Mouse (Mus musculus): ENCODE data around the gene Slc26a5. TPM values are rescaled to one million over a fixed set of nuclear protein-coding genes. Genes with fewer than 3 reads are reported as not detected.
A peak's percentile ranks its signal among the peaks of the same experiment; 100 is the strongest.

Gene Slc26a5
- polyA plus RNA-seq, 1 experiment from 2014 or later = 0.21 TPM

DNA sequence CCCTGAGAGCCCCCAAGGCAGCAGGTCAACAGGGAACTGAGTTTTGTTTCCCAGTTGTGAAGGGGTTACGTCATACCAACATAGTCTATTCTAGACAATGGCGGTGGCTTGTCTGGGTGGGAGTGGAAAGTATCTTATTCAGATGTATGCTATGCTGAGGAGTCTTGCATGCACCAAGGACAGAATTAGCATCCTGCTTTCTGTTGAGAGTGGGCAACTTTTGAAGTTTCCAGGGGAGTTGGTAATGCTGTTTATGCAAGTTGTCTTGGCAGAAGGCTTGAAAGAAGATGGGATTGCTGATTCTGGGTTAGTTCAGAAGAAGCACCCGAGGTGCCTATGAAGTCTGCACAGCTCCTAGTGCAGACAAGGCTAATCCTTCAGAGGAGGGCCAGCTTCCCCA, 28.8 kb upstream of the Slc26a5 start:
- no peak overlapping the region for H3K27ac ChIP-seq
- H3K4me3 ChIP-seq (replicated peaks; ENCODE audit: low read length) = no peak overlapping the region
- H3K36me3 ChIP-seq (replicated peaks; ENCODE audit: control insufficient read depth, insufficient read depth) = peaks cover 3% of the 10 kb centered on the region
- DNase-seq (ENCODE audit: low spot score) = no peak
- no peak for ATAC-seq (ENCODE audit: low FRiP score)
- H3K27me3 ChIP-seq (ENCODE audit: control insufficient read depth, insufficient read depth, low read length) = no peaks in the 10 kb centered on the region
- H3K4me1 ChIP-seq (replicated peaks; ENCODE audit: control insufficient read depth, insufficient read depth, low read length) = 0 out of 2 replicates have a peak, but pooled peaks cover 5% of the 10 kb centered on the region
- no peak overlapping the region for H3K9ac ChIP-seq
- H3K4me2 ChIP-seq (replicated peaks) = no peak overlapping the region
- no peaks in the 10 kb centered on the region for H3K9me3 ChIP-seq (ENCODE audit: control insufficient read depth, low read length)
- WGBS = 95% methylated on average over 3 of the region's 3 CpGs

DNA sequence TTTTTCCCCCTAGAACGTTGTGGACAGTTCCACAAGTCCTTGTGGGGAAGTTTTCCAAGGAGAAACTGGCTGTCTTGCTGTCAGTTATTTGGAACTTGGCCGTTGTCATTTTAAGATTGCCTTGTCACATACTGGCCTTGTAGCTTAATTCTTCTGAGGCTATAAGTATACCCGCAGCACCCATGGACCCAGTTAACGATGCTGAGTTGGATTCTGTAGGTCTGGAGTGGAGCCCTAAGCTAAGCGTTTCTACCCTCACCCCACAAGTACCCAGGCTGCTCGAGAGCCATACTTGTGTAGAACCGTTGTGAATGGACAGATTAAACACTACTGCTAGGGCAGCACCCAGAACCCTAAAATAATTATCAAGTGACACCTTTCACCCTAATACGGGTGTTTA, 1.3 kb upstream of the Slc26a5 start:
- Histone ChIP-seq H3K27me3 (ENCODE audit: control insufficient read depth, insufficient read depth, low read length) (no peaks in the 10 kb centered on the region), H3K36me3 (replicated peaks; ENCODE audit: control insufficient read depth, insufficient read depth) (no peaks in the 10 kb centered on the region), H3K9me3 (ENCODE audit: control insufficient read depth, low read length) (no peaks in the 10 kb centered on the region), H3K4me1 (replicated peaks; ENCODE audit: control insufficient read depth, insufficient read depth, low read length) (peaks cover 6% of the 10 kb centered on the region), H3K27ac (peak overlapping the region; percentile 20; the same call in 1 of the 2 replicates), H3K4me3 (replicated peaks; ENCODE audit: low read length) (no peak overlapping the region), H3K9ac (peak overlapping the region; percentile 21; the same call in 1 of the 2 replicates), H3K4me2 (replicated peaks) (peak overlapping the region; percentile 62)
- DNase-seq (ENCODE audit: low spot score) = no peak
- WGBS = 73% methylated on average over 8 of the region's 8 CpGs
- no peak for ATAC-seq (ENCODE audit: low FRiP score)

DNA sequence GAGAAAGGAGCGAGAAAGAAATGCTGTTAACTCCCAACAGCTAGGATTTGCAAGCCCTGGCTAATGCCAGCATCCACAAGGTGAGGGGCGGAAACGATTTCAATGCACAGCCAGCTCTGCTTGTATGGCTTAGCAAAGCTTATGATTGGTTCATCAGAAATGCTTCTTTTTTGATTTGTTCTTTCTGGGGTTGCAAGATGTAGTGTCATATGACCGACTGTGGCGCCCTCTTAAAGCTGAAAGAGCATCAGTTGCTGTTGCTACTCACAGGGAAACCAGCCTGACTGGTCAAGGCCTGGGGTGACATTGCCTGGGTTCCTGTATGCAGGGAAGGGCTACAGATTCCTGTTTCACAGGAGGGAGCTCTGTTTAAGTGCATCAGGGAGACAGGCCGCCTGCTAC, 908 bp upstream of the Slc26a5 start:
- no peaks in the 10 kb centered on the region for H3K9me3 ChIP-seq (ENCODE audit: control insufficient read depth, low read length)
- WGBS = 5% methylated on average over 6 of the region's 6 CpGs
- peak overlapping the region; percentile 62 for H3K4me2 ChIP-seq (replicated peaks)
- DNase-seq (ENCODE audit: low spot score) = peak; percentile 55
- H3K9ac ChIP-seq = peak overlapping the region; percentile 21; the same call in 1 of the 2 replicates
- H3K27me3 ChIP-seq (ENCODE audit: control insufficient read depth, insufficient read depth, low read length) = no peaks in the 10 kb centered on the region
- peak overlapping the region; percentile 20; the same call in 1 of the 2 replicates for H3K27ac ChIP-seq
- H3K4me1 ChIP-seq (replicated peaks; ENCODE audit: control insufficient read depth, insufficient read depth, low read length) = peaks cover 6% of the 10 kb centered on the region
- no peaks in the 10 kb centered on the region for H3K36me3 ChIP-seq (replicated peaks; ENCODE audit: control insufficient read depth, insufficient read depth)
- ATAC-seq (ENCODE audit: low FRiP score) = peak; percentile 79
- H3K4me3 ChIP-seq (replicated peaks; ENCODE audit: low read length) = peak overlapping the region; percentile 24

DNA sequence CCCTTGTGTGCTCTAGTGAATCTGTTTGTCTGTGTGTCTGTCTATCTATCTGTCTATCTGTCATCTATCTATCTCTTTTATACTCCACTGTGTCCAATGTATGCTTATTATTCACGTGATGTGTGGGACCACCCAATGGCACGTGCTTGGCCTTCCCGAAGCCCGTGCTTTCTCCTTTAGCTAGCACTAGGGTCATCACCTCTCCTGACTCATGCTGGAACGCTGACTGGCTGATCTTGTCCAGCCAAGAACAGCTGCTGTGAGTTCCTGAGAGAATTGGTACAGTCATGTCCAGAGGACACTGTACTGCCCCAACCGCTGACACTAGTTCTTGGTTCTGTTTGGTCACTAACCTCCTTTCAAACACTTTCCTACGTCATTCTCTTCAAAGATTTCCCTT, 6.8 kb downstream of the Slc26a5 start:
- WGBS = 90% methylated on average over 7 of the region's 7 CpGs
- no peak overlapping the region for H3K4me3 ChIP-seq (replicated peaks; ENCODE audit: low read length)
- H3K27me3 ChIP-seq (ENCODE audit: control insufficient read depth, insufficient read depth, low read length) = no peaks in the 10 kb centered on the region
- H3K9me3 ChIP-seq (ENCODE audit: control insufficient read depth, low read length) = no peaks in the 10 kb centered on the region
- H3K4me2 ChIP-seq (replicated peaks) = no peak overlapping the region
- H3K9ac ChIP-seq = no peak overlapping the region
- H3K36me3 ChIP-seq (replicated peaks; ENCODE audit: control insufficient read depth, insufficient read depth) = no peaks in the 10 kb centered on the region
- no peak for DNase-seq (ENCODE audit: low spot score)
- no peak for ATAC-seq (ENCODE audit: low FRiP score)
- H3K4me1 ChIP-seq (replicated peaks; ENCODE audit: control insufficient read depth, insufficient read depth, low read length) = no peaks in the 10 kb centered on the region
- no peak overlapping the region for H3K27ac ChIP-seq

DNA sequence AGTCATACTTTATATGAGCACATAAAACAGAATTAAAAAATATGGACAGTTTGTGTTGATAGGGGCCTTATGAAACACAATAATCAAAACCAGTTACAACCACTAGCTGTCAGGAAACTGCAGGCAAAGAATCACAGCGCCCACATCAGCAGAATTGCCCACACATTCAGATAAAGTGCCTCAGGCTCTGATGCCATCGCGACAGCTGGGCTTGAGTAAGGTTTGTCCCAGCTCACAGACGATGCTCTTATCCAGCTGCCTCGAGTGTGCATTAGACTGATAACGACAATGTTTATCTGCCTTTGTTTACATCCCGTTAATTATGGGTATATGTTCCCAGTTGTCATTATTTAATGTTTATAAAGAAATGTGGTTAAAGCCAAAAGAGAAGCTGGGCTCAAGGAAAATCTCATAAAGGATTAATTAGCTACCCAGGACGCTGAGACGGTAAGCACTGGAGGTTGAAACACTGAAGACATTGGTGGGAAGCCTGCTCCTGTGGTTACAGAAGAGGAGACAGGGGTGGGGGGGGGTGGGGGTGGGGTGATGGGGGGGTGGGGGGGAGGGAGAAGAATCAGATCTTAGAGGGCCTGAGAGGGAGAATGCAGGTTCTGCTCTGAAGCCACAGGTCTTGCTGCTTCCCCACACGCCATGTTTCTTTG, 13.6 kb downstream of the Slc26a5 start:
- H3K4me2 ChIP-seq (replicated peaks) = no peak overlapping the region
- H3K27ac ChIP-seq = no peak overlapping the region
- H3K9ac ChIP-seq = no peak overlapping the region
- no peaks in the 10 kb centered on the region for H3K27me3 ChIP-seq (ENCODE audit: control insufficient read depth, insufficient read depth, low read length)
- DNase-seq (ENCODE audit: low spot score) (peak; percentile 38), ATAC-seq (ENCODE audit: low FRiP score) (peak; percentile 60; the same call in 1 of the 2 replicates)
- no peaks in the 10 kb centered on the region for H3K9me3 ChIP-seq (ENCODE audit: control insufficient read depth, low read length)
- WGBS = 45% methylated on average over 10 of the region's 10 CpGs
- H3K36me3 ChIP-seq (replicated peaks; ENCODE audit: control insufficient read depth, insufficient read depth) = no peaks in the 10 kb centered on the region
- no peak overlapping the region for H3K4me3 ChIP-seq (replicated peaks; ENCODE audit: low read length)
- no peaks in the 10 kb centered on the region for H3K4me1 ChIP-seq (replicated peaks; ENCODE audit: control insufficient read depth, insufficient read depth, low read length)

DNA sequence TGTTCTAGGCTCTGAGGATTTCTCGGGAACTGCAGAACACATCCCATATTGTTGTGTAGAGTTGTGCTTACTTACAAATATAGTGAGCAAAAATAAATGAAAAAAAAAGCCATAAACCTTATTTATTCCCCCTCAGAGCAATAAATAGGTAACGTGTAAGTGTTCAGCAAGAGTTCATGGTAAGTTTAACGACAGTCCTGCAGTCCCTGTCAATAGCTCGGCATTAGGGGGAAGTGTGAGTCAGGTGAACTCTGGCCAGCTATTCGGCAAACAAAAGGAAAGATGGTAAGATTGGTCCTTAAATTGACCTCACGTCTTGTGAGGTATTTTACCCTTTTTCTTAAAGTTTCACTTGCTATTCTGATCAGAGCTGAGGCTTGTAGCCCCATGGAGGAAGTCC, 18.0 kb downstream of the Slc26a5 start:
- Histone ChIP-seq H3K36me3 (replicated peaks; ENCODE audit: control insufficient read depth, insufficient read depth) (no peaks in the 10 kb centered on the region), H3K4me3 (replicated peaks; ENCODE audit: low read length) (no peak overlapping the region), H3K9ac (no peak overlapping the region), H3K9me3 (ENCODE audit: control insufficient read depth, low read length) (no peaks in the 10 kb centered on the region), H3K4me2 (replicated peaks) (no peak overlapping the region), H3K27me3 (ENCODE audit: control insufficient read depth, insufficient read depth, low read length) (no peaks in the 10 kb centered on the region), H3K27ac (no peak overlapping the region), H3K4me1 (replicated peaks; ENCODE audit: control insufficient read depth, insufficient read depth, low read length) (no peaks in the 10 kb centered on the region)
- ATAC-seq (ENCODE audit: low FRiP score) (no peak), DNase-seq (ENCODE audit: low spot score) (no peak)
- WGBS = 83% methylated on average over 6 of the region's 6 CpGs

DNA sequence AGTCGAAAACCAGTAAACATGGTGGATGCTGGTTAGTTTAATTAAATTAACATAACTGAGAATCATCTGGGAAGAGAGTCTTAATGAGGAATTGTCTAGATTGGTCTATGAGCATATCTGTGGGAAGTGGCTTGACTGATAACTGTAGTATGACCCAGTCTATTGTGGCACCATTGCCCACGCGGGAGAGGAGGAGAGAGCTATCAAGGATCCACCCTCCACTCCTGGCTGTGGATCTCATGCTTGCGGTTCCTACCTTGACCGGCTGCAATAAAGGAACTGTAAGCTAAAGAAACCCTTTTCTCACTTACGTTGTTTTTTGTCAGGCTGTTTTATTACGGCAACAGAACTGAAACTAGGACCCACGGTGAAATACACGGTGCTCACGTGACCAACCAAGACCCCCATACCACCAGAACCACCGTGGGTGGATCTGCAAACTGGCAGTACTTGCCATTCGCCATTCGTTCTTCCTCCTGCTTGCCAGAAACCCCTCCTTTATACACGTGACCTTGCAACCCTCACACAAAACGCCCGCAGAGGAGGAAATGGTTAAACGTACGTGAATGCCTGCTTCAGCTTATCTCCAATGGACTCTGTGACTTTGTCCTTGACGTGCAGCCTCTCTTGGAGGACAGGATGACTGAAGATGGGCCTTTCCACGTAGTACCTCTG, 18.7 kb downstream of the Slc26a5 start:
- WGBS = 89% methylated on average over 20 of the region's 20 CpGs
- Histone ChIP-seq H3K36me3 (replicated peaks; ENCODE audit: control insufficient read depth, insufficient read depth) (no peaks in the 10 kb centered on the region), H3K9me3 (ENCODE audit: control insufficient read depth, low read length) (no peaks in the 10 kb centered on the region), H3K27ac (no peak overlapping the region), H3K9ac (no peak overlapping the region), H3K4me3 (replicated peaks; ENCODE audit: low read length) (no peak overlapping the region), H3K27me3 (ENCODE audit: control insufficient read depth, insufficient read depth, low read length) (no peaks in the 10 kb centered on the region), H3K4me2 (replicated peaks) (no peak overlapping the region), H3K4me1 (replicated peaks; ENCODE audit: control insufficient read depth, insufficient read depth, low read length) (no peaks in the 10 kb centered on the region)
- ATAC-seq (ENCODE audit: low FRiP score) (no peak), DNase-seq (ENCODE audit: low spot score) (no peak)

DNA sequence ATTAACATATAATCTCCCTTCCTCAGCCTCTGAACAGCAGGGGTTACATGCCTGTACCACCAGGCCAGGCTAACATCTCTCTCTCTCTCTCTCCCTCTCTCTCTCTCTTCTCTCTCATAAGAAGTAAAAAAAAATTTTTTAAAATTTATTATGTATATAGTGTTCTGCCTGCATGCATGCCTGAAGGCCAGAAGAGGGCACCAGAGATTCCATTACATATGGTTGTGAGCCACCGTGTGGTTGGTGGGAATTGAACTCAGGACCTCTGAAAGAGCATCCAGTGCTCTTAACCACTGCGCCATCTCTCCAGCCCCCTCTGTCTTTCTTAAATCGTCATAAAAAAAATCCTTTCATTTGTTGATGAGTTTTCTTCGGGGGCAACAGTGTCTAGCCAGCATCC, 20.7 kb downstream of the Slc26a5 start:
- H3K4me1 ChIP-seq (replicated peaks; ENCODE audit: control insufficient read depth, insufficient read depth, low read length) = no peaks in the 10 kb centered on the region
- H3K36me3 ChIP-seq (replicated peaks; ENCODE audit: control insufficient read depth, insufficient read depth) = no peaks in the 10 kb centered on the region
- no peak overlapping the region for H3K27ac ChIP-seq
- no peak overlapping the region for H3K9ac ChIP-seq
- no peak for ATAC-seq (ENCODE audit: low FRiP score)
- no peak overlapping the region for H3K4me3 ChIP-seq (replicated peaks; ENCODE audit: low read length)
- H3K27me3 ChIP-seq (ENCODE audit: control insufficient read depth, insufficient read depth, low read length) = no peaks in the 10 kb centered on the region
- DNase-seq (ENCODE audit: low spot score) = no peak
- H3K4me2 ChIP-seq (replicated peaks) = no peak overlapping the region
- 79% methylated on average over 4 of the region's 4 CpGs for WGBS
- H3K9me3 ChIP-seq (ENCODE audit: control insufficient read depth, low read length) = no peaks in the 10 kb centered on the region

DNA sequence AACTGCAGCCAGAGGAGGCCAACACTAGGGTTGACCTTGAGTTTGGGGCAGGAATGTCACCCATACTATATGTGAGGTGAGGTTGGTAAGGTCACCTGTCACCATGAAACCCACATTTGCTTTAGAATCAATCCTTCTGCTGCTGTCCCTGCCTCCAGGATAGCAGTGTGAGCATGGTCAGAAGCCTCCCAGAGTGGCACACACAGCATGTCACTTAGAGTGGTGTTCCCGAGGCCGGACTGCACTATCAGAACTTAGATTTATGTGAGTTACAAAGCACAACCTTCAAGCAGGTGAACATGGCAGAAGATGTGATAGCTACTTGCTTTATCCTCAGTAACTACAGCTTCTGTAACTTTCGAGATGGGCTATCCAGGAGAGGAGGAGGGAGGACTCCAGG, 33.6 kb downstream of the Slc26a5 start:
- no peak overlapping the region for H3K4me2 ChIP-seq (replicated peaks)
- no peak overlapping the region for H3K4me3 ChIP-seq (replicated peaks; ENCODE audit: low read length)
- no peaks in the 10 kb centered on the region for H3K27me3 ChIP-seq (ENCODE audit: control insufficient read depth, insufficient read depth, low read length)
- H3K36me3 ChIP-seq (replicated peaks; ENCODE audit: control insufficient read depth, insufficient read depth) = no peaks in the 10 kb centered on the region
- no peak overlapping the region for H3K9ac ChIP-seq
- no peaks in the 10 kb centered on the region for H3K9me3 ChIP-seq (ENCODE audit: control insufficient read depth, low read length)
- no peak overlapping the region for H3K27ac ChIP-seq
- no peaks in the 10 kb centered on the region for H3K4me1 ChIP-seq (replicated peaks; ENCODE audit: control insufficient read depth, insufficient read depth, low read length)
- WGBS = 86% methylated on average over 3 of the region's 3 CpGs
- DNase-seq (ENCODE audit: low spot score) = no peak
- no peak for ATAC-seq (ENCODE audit: low FRiP score)
